Mouse (Mus musculus): ENCODE measurements around the gene Il21r. TPM values are rescaled to one million over a fixed set of nuclear protein-coding genes. Genes with fewer than 3 reads are reported as not detected.

Gene Il21r
- total and polyA plus RNA-seq, 3 experiments: 103 to 252 (median 142) TPM

DNA sequence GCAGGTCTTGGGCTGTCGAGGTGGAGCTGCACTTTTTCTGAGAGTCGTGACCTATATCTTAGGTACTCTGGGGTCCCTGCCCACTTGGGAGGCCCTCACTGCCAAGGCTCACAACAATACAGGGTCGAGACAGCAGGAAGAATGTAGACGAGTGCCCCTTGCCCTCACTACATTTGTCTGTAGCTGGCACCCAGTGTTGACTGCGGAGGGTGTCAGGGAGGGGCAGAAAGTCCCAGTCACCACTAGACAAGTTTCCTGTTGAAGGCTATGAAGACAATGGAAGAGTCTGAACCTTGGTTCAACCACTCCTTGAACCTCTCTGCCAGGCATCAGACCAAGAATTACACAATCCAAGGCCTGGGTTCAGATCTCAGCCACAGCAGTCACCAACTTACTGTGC lies 44.2 kb upstream of the Il21r start:
- H3K9me3 ChIP-seq (replicated peaks; ENCODE audit: low read length): no peaks in the 10 kb centered on the region
- in situ Hi-C loops (cut with MboI; ENCODE audit: low pct_ligation_motif_present, low pct_unique_long_range_greater_than_20kb, low sequenced_read_pairs) (no loop called here), dilution Hi-C loops (cut with MboI; ENCODE audit: extremely low pct_ligation_motif_present, extremely low pct_unique_long_range_greater_than_20kb, low sequenced_read_pairs) (no loop called here)
- no peak overlapping the region for H3K4me3 ChIP-seq (replicated peaks in 1 of 3; ENCODE audit: low read depth in 2 of 3, low read length in 2 of 3, poor library complexity in 1 of 3)
- H3K4me1 ChIP-seq (ENCODE audit: control insufficient read depth in 1 of 2, insufficient read depth in 2 of 2): peaks cover 25 to 57% of the 10 kb centered on the region in 2 experiments
- TF ChIP-seq TCF12 (IDR thresholded peaks at IDR 0.05; ENCODE audit: low read depth, low read length): no peak
- no peak for TF ChIP-seq ZNF384 (IDR thresholded peaks at IDR 0.05; ENCODE audit: low read depth, low read length)
- no peak for TF ChIP-seq SIN3A (IDR thresholded peaks at IDR 0.05; ENCODE audit: low read length)
- no peak for TF ChIP-seq ZC3H11A (IDR thresholded peaks at IDR 0.05; ENCODE audit: low read depth, low read length)
- TF ChIP-seq IRF4 (IDR thresholded peaks at IDR 0.05; ENCODE audit: low read depth, low read length): no peak
- TF ChIP-seq HCFC1 (IDR thresholded peaks at IDR 0.05; ENCODE audit: low read depth, low read length): no peak
- no peak for TF ChIP-seq PAX5 (IDR thresholded peaks at IDR 0.05; ENCODE audit: low read length)
- H3K27ac ChIP-seq (ENCODE audit: insufficient read depth, low read depth): no peak overlapping the region
- no peak overlapping the region for H3K4me2 ChIP-seq (ENCODE audit: insufficient read depth, low read depth, poor library complexity, severe bottlenecking)
- peaks cover 16% of the 10 kb centered on the region for H3K79me2 ChIP-seq (replicated peaks; ENCODE audit: control insufficient read depth, extremely low read depth, insufficient read depth, poor library complexity, severe bottlenecking)
- DNase-seq (ENCODE audit: extremely low read depth): no peak
- H3K27me3 ChIP-seq (replicated peaks): no peaks in the 10 kb centered on the region
- H3K9ac ChIP-seq (ENCODE audit: insufficient read depth, low read depth): no peak overlapping the region
- H3K36me3 ChIP-seq (replicated peaks in 1 of 2; ENCODE audit: control insufficient read depth in 1 of 2, insufficient read depth in 1 of 2, low read length in 1 of 2): peaks cover 9 to 77% of the 10 kb centered on the region in 2 experiments

DNA sequence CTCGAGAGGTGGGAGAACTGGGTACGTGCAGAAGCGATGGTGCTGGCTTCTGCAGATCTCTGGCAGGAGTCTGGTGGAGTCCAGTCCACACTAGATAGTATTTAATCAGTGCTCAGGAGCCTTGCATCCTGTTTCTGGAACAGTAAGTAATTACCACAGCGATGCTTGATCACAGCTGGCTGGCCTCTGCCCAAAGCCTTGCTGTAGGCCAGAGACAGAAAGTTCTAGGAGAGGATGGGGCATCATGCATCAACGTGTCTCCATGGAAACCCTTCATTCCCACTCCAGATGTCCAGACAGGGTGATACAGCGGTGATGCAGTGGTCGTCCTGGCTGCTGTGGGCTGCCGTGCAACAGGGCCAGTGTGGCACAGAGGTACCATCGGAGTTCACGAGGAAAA lies 43.7 kb upstream of the Il21r start:
- H3K79me2 ChIP-seq (replicated peaks; ENCODE audit: control insufficient read depth, extremely low read depth, insufficient read depth, poor library complexity, severe bottlenecking): peaks cover 16% of the 10 kb centered on the region
- in situ Hi-C loops (cut with MboI; ENCODE audit: low pct_ligation_motif_present, low pct_unique_long_range_greater_than_20kb, low sequenced_read_pairs): no loop called here
- peaks cover 19 to 52% of the 10 kb centered on the region in 2 experiments for H3K4me1 ChIP-seq (ENCODE audit: control insufficient read depth in 1 of 2, insufficient read depth in 2 of 2)
- no peak for TF ChIP-seq TBP (conservative IDR thresholded peaks at IDR 0.05; ENCODE audit: low read depth, low read length)
- no peaks in the 10 kb centered on the region for H3K27me3 ChIP-seq (replicated peaks)
- H3K4me2 ChIP-seq (ENCODE audit: insufficient read depth, low read depth, poor library complexity, severe bottlenecking): no peak overlapping the region
- no peak overlapping the region for H3K27ac ChIP-seq (ENCODE audit: insufficient read depth, low read depth)
- dilution Hi-C loops (cut with MboI; ENCODE audit: extremely low pct_ligation_motif_present, extremely low pct_unique_long_range_greater_than_20kb, low sequenced_read_pairs): no loop called here
- H3K36me3 ChIP-seq (replicated peaks in 1 of 2; ENCODE audit: control insufficient read depth in 1 of 2, insufficient read depth in 1 of 2, low read length in 1 of 2): peaks cover 11 to 78% of the 10 kb centered on the region in 2 experiments
- DNase-seq (ENCODE audit: extremely low read depth): no peak
- H3K4me3 ChIP-seq (replicated peaks in 1 of 3; ENCODE audit: low read depth in 2 of 3, low read length in 2 of 3, poor library complexity in 1 of 3): no peak overlapping the region
- H3K9ac ChIP-seq (ENCODE audit: insufficient read depth, low read depth): no peak overlapping the region
- H3K9me3 ChIP-seq (replicated peaks; ENCODE audit: low read length): no peaks in the 10 kb centered on the region

DNA sequence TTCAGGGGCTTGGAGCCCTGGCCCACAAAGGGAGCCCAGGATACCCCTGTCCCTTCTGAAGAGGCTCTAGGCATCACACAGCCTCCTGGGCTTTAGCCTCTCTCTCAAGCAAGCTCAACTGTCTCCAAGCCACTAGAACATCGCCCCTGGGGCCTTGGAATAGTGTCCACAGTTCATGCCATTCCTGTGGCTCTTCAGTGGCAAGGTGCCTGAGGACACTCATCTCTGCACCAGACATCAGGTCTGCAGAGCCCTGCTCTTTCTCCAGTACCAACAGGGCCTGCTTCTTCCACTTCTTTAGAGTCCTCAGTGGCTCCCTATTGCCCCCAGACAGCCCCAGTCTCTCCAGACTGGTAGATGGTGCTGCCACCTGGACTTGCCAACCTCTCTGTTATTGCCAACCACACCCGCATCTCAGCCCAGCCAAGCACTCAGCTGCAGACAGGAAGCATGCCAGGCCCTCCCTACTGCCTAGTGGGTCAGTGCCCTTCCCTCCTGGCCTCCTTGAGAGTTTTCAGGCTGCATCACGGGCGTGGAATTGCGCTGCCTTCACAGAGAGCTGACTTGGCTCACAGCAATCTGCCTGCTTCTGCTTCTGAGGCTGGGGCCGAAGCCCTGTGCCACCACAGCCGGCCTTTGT lies 43.0 kb upstream of the Il21r start:
- Histone ChIP-seq H3K79me2 (replicated peaks; ENCODE audit: control insufficient read depth, extremely low read depth, insufficient read depth, poor library complexity, severe bottlenecking) (peaks cover 16% of the 10 kb centered on the region), H3K36me3 (replicated peaks in 1 of 2; ENCODE audit: control insufficient read depth in 1 of 2, insufficient read depth in 1 of 2, low read length in 1 of 2) (peaks cover 18 to 85% of the 10 kb centered on the region in 2 experiments), H3K4me2 (ENCODE audit: insufficient read depth, low read depth, poor library complexity, severe bottlenecking) (no peak overlapping the region), H3K4me1 (ENCODE audit: control insufficient read depth in 1 of 2, insufficient read depth in 2 of 2) (peaks cover 13 to 51% of the 10 kb centered on the region in 2 experiments), H3K9ac (ENCODE audit: insufficient read depth, low read depth) (no peak overlapping the region), H3K27ac (ENCODE audit: insufficient read depth, low read depth) (no peak overlapping the region), H3K27me3 (replicated peaks) (no peaks in the 10 kb centered on the region), H3K9me3 (replicated peaks; ENCODE audit: low read length) (no peaks in the 10 kb centered on the region), H3K4me3 (replicated peaks in 1 of 3; ENCODE audit: low read depth in 2 of 3, low read length in 2 of 3, poor library complexity in 1 of 3) (no peak overlapping the region)
- DNase-seq (ENCODE audit: extremely low read depth): no peak
- no peak for TF ChIP-seq NELFE (IDR thresholded peaks at IDR 0.05; ENCODE audit: low read depth, low read length)
- no peak for TF ChIP-seq HCFC1 (IDR thresholded peaks at IDR 0.05; ENCODE audit: low read depth, low read length)
- TF ChIP-seq MEF2A (IDR thresholded peaks at IDR 0.05; ENCODE audit: borderline replicate concordance, low read depth, low read length): no peak
- TF ChIP-seq MAFK (IDR thresholded peaks at IDR 0.05; ENCODE audit: insufficient replicate concordance, low read length): no peak
- no peak for TF ChIP-seq JUND (conservative IDR thresholded peaks at IDR 0.05; ENCODE audit: low read depth, low read length)
- no peak for TF ChIP-seq SMC3 (IDR thresholded peaks at IDR 0.05; ENCODE audit: low read depth, low read length)
- no peak for TF ChIP-seq IRF4 (IDR thresholded peaks at IDR 0.05; ENCODE audit: low read depth, low read length)
- no peak for TF ChIP-seq CTCF (conservative IDR thresholded peaks at IDR 0.05 in 1 of 2, IDR thresholded peaks at IDR 0.05 in 1 of 2; ENCODE audit: low read depth in 2 of 2, low read length in 2 of 2)
- TF ChIP-seq GABPA (IDR thresholded peaks at IDR 0.05; ENCODE audit: insufficient replicate concordance, low read depth, low read length): no peak
- no peak for TF ChIP-seq USF2 (conservative IDR thresholded peaks at IDR 0.05; ENCODE audit: low read depth, low read length)
- no peak for TF ChIP-seq MXI1 (IDR thresholded peaks at IDR 0.05; ENCODE audit: low read depth, low read length)
- no peak for TF ChIP-seq PAX5 (IDR thresholded peaks at IDR 0.05; ENCODE audit: low read length)
- TF ChIP-seq UBTF (IDR thresholded peaks at IDR 0.05; ENCODE audit: low read depth, low read length): no peak
- dilution Hi-C loops (cut with MboI; ENCODE audit: extremely low pct_ligation_motif_present, extremely low pct_unique_long_range_greater_than_20kb, low sequenced_read_pairs) (no loop called here), in situ Hi-C loops (cut with MboI; ENCODE audit: low pct_ligation_motif_present, low pct_unique_long_range_greater_than_20kb, low sequenced_read_pairs) (no loop called here)
